Mouse (Mus musculus) retina, adult 2 months (tissue): Measurements from ENCODE around the gene Clec2l.

Experiments used
- DNase-seq: peaks from one replicate; pipeline ENCODE4 v3.0.0-alpha.2; 2012; ENCODE audit warnings: low read depth, low spot score

Clec2l gene

GRCm38 (mm10) chr6:38718625-38719024 lies 55.8 kb downstream of the Clec2l start:
- no peak for DNase-seq

- DNase-seq: no peak
These were observed 56.4 kb downstream of the Clec2l start for GRCm38 (mm10) chr6:38719229-38719628.

GRCm38 (mm10) chr6:38721361-38721760 lies 58.5 kb downstream of the Clec2l start:
- DNase-seq: no peak

- DNase-seq: no peak
These were observed 62.6 kb downstream of the Clec2l start for GRCm38 (mm10) chr6:38725515-38725914.
